Mouse (Mus musculus) retina, embryonic 14.5 days (tissue): ENCODE results near the gene Zmiz1.
A peak's percentile ranks its signal among the peaks of the same experiment; 100 is the strongest.

Source experiments
- DNase-seq: peaks from one replicate; pipeline ENCODE4 v3.0.0-alpha.2; 2015; ENCODE audit warnings: low spot score

Gene Zmiz1

GRCm38 (mm10) chr14:25695059-25695458 lies 236.1 kb downstream of the Zmiz1 start:
- DNase-seq, result no peak

GRCm38 (mm10) chr14:25696356-25696755 lies 237.4 kb downstream of the Zmiz1 start:
- DNase-seq, result no peak

GRCm38 (mm10) chr14:25701986-25702385 lies 243.0 kb downstream of the Zmiz1 start:
- peak; percentile 80 for DNase-seq

- DNase-seq, result peak; percentile 68
Observed at GRCm38 (mm10) chr14:25707691-25708181, 248.8 kb downstream of the Zmiz1 start.

- DNase-seq, result no peak
Observed at GRCm38 (mm10) chr14:25708451-25708850, 249.5 kb downstream of the Zmiz1 start.

- DNase-seq, result no peak
Observed at GRCm38 (mm10) chr14:25708917-25709316, 249.9 kb downstream of the Zmiz1 start.

- no peak for DNase-seq
Observed at GRCm38 (mm10) chr14:25710073-25710472, 251.1 kb downstream of the Zmiz1 start.

- DNase-seq, result peak; percentile 26
Observed at GRCm38 (mm10) chr14:25710681-25711080, 251.7 kb downstream of the Zmiz1 start.

GRCm38 (mm10) chr14:25711177-25711576 lies 252.2 kb downstream of the Zmiz1 start:
- DNase-seq, result no peak

- DNase-seq, result peak; percentile 59
Observed at GRCm38 (mm10) chr14:25711602-25712001, 252.6 kb downstream of the Zmiz1 start.

GRCm38 (mm10) chr14:25713443-25713842 lies 254.5 kb downstream of the Zmiz1 start:
- DNase-seq, result peak; percentile 58
